Mouse (Mus musculus): ENCODE results near the gene Psma5. TPM values are rescaled to one million over a fixed set of nuclear protein-coding genes. Genes with fewer than 3 reads are reported as not detected.
A peak's percentile ranks its signal among the peaks of the same experiment; 100 is the strongest.

The Psma5 gene
- polyA plus RNA-seq, 1 experiment from 2014 or later = 254 TPM

GRCm38 (mm10) chr3:108318517-108318916 lies 61.8 kb downstream of the Psma5 start:
- Histone ChIP-seq H3K27ac (no peak overlapping the region), H3K27me3 (ENCODE audit: insufficient read depth, low read length) (no peaks in the 10 kb centered on the region), H3K4me2 (ENCODE audit: low read length) (no peak overlapping the region), H3K4me1 (replicated peaks; ENCODE audit: insufficient read depth, low read length) (no peaks in the 10 kb centered on the region), H3K36me3 (ENCODE audit: insufficient read depth, low read length) (no peaks in the 10 kb centered on the region), H3K9ac (ENCODE audit: low read depth, low read length) (no peak overlapping the region), H3K4me3 (replicated peaks; ENCODE audit: low read depth, low read length) (no peak overlapping the region), H3K9me3 (replicated peaks; ENCODE audit: low read length) (no peaks in the 10 kb centered on the region)
- ATAC-seq (replicated peaks; ENCODE audit: low FRiP score, low read depth) (no peak), DNase-seq (ENCODE audit: low spot score) (no peak)
- no peak for TF ChIP-seq CTCF (IDR thresholded peaks at IDR 0.05; ENCODE audit: low read depth)
- WGBS = 64% methylated on average over 2 of the region's 2 CpGs

GRCm38 (mm10) chr3:108321671-108322070 lies 64.9 kb downstream of the Psma5 start:
- H3K9me3 ChIP-seq (replicated peaks; ENCODE audit: low read length) = no peaks in the 10 kb centered on the region
- no peak overlapping the region for H3K4me3 ChIP-seq (replicated peaks; ENCODE audit: low read depth, low read length)
- no peaks in the 10 kb centered on the region for H3K36me3 ChIP-seq (ENCODE audit: insufficient read depth, low read length)
- H3K27ac ChIP-seq = no peak overlapping the region
- no peak overlapping the region for H3K4me2 ChIP-seq (ENCODE audit: low read length)
- H3K9ac ChIP-seq (ENCODE audit: low read depth, low read length) = no peak overlapping the region
- no peak for DNase-seq (ENCODE audit: low spot score)
- ATAC-seq (replicated peaks; ENCODE audit: low FRiP score, low read depth) = no peak
- no peak for TF ChIP-seq CTCF (IDR thresholded peaks at IDR 0.05; ENCODE audit: low read depth)
- no peaks in the 10 kb centered on the region for H3K4me1 ChIP-seq (replicated peaks; ENCODE audit: insufficient read depth, low read length)
- H3K27me3 ChIP-seq (ENCODE audit: insufficient read depth, low read length) = no peaks in the 10 kb centered on the region
- WGBS = 77% methylated on average over 4 of the region's 4 CpGs

- H3K9ac ChIP-seq (ENCODE audit: low read depth, low read length) = no peak overlapping the region
- no peak for TF ChIP-seq CTCF (IDR thresholded peaks at IDR 0.05; ENCODE audit: low read depth)
- no peak for DNase-seq (ENCODE audit: low spot score)
- no peak overlapping the region for H3K27ac ChIP-seq
- no peak for ATAC-seq (replicated peaks; ENCODE audit: low FRiP score, low read depth)
- H3K9me3 ChIP-seq (replicated peaks; ENCODE audit: low read length) = no peaks in the 10 kb centered on the region
- H3K4me3 ChIP-seq (replicated peaks; ENCODE audit: low read depth, low read length) = no peak overlapping the region
- no peaks in the 10 kb centered on the region for H3K4me1 ChIP-seq (replicated peaks; ENCODE audit: insufficient read depth, low read length)
- H3K4me2 ChIP-seq (ENCODE audit: low read length) = no peak overlapping the region
- WGBS = 72% methylated on average over 4 of the region's 4 CpGs
- 0 out of 2 replicates have a peak, but pooled peaks cover 2% of the 10 kb centered on the region for H3K36me3 ChIP-seq (ENCODE audit: insufficient read depth, low read length)
- no peaks in the 10 kb centered on the region for H3K27me3 ChIP-seq (ENCODE audit: insufficient read depth, low read length)
Measured at GRCm38 (mm10) chr3:108322136-108322535, 65.4 kb downstream of the Psma5 start.

- Histone ChIP-seq H3K27me3 (ENCODE audit: insufficient read depth, low read length) (no peaks in the 10 kb centered on the region), H3K9ac (ENCODE audit: low read depth, low read length) (no peak overlapping the region), H3K4me2 (ENCODE audit: low read length) (no peak overlapping the region), H3K27ac (no peak overlapping the region), H3K4me1 (replicated peaks; ENCODE audit: insufficient read depth, low read length) (no peaks in the 10 kb centered on the region), H3K36me3 (ENCODE audit: insufficient read depth, low read length) (0 out of 2 replicates have a peak, but pooled peaks cover 2% of the 10 kb centered on the region), H3K4me3 (replicated peaks; ENCODE audit: low read depth, low read length) (no peak overlapping the region), H3K9me3 (replicated peaks; ENCODE audit: low read length) (no peaks in the 10 kb centered on the region)
- ATAC-seq (replicated peaks; ENCODE audit: low FRiP score, low read depth) = no peak
- DNase-seq (ENCODE audit: low spot score) = no peak
- WGBS = 77% methylated on average over 3 of the region's 3 CpGs
- no peak for TF ChIP-seq CTCF (IDR thresholded peaks at IDR 0.05; ENCODE audit: low read depth)
Measured at GRCm38 (mm10) chr3:108322962-108323361, 66.2 kb downstream of the Psma5 start.

GRCm38 (mm10) chr3:108324837-108325236 lies 68.1 kb downstream of the Psma5 start:
- DNase-seq (ENCODE audit: low spot score) = peak; percentile 18
- ATAC-seq (replicated peaks; ENCODE audit: low FRiP score, low read depth) = no peak
- no peak for TF ChIP-seq CTCF (IDR thresholded peaks at IDR 0.05; ENCODE audit: low read depth)
- no peak overlapping the region for H3K4me3 ChIP-seq (replicated peaks; ENCODE audit: low read depth, low read length)
- no peak overlapping the region for H3K27ac ChIP-seq
- H3K9me3 ChIP-seq (replicated peaks; ENCODE audit: low read length) = no peaks in the 10 kb centered on the region
- no peak overlapping the region for H3K4me2 ChIP-seq (ENCODE audit: low read length)
- WGBS = 88% methylated on average over 4 of the region's 4 CpGs
- H3K27me3 ChIP-seq (ENCODE audit: insufficient read depth, low read length) = no peaks in the 10 kb centered on the region
- no peak overlapping the region for H3K9ac ChIP-seq (ENCODE audit: low read depth, low read length)
- H3K4me1 ChIP-seq (replicated peaks; ENCODE audit: insufficient read depth, low read length) = no peaks in the 10 kb centered on the region
- 0 out of 2 replicates have a peak, but pooled peaks cover 2% of the 10 kb centered on the region for H3K36me3 ChIP-seq (ENCODE audit: insufficient read depth, low read length)

- no peak for DNase-seq (ENCODE audit: low spot score)
- 87% methylated on average over 9 of the region's 9 CpGs for WGBS
Measured at GRCm38 (mm10) chr3:108325521-108325920, 68.8 kb downstream of the Psma5 start.

GRCm38 (mm10) chr3:108327275-108327674 lies 70.5 kb downstream of the Psma5 start:
- no peak for ATAC-seq (replicated peaks; ENCODE audit: low FRiP score, low read depth)
- TF ChIP-seq CTCF (IDR thresholded peaks at IDR 0.05; ENCODE audit: low read depth) = no peak
- Histone ChIP-seq H3K4me2 (ENCODE audit: low read length) (no peak overlapping the region), H3K36me3 (ENCODE audit: insufficient read depth, low read length) (0 out of 2 replicates have a peak, but pooled peaks cover 2% of the 10 kb centered on the region), H3K9ac (ENCODE audit: low read depth, low read length) (no peak overlapping the region), H3K27ac (no peak overlapping the region), H3K4me1 (replicated peaks; ENCODE audit: insufficient read depth, low read length) (no peaks in the 10 kb centered on the region), H3K9me3 (replicated peaks; ENCODE audit: low read length) (no peaks in the 10 kb centered on the region), H3K27me3 (ENCODE audit: insufficient read depth, low read length) (no peaks in the 10 kb centered on the region), H3K4me3 (replicated peaks; ENCODE audit: low read depth, low read length) (no peak overlapping the region)
- DNase-seq (ENCODE audit: low spot score) = no peak
- WGBS = 86% methylated on average over 8 of the region's 8 CpGs

More at GRCm38 (mm10) chr3:108325521-108325920, 68.8 kb downstream of the Psma5 start:
- no peak overlapping the region for H3K4me3 ChIP-seq (replicated peaks; ENCODE audit: low read depth, low read length)
- H3K27ac ChIP-seq = no peak overlapping the region
- H3K9ac ChIP-seq (ENCODE audit: low read depth, low read length) = no peak overlapping the region
- no peak for TF ChIP-seq CTCF (IDR thresholded peaks at IDR 0.05; ENCODE audit: low read depth)
- no peaks in the 10 kb centered on the region for H3K27me3 ChIP-seq (ENCODE audit: insufficient read depth, low read length)
- ATAC-seq (replicated peaks; ENCODE audit: low FRiP score, low read depth) = no peak
- H3K36me3 ChIP-seq (ENCODE audit: insufficient read depth, low read length) = 0 out of 2 replicates have a peak, but pooled peaks cover 2% of the 10 kb centered on the region
- no peak overlapping the region for H3K4me2 ChIP-seq (ENCODE audit: low read length)
- H3K4me1 ChIP-seq (replicated peaks; ENCODE audit: insufficient read depth, low read length) = no peaks in the 10 kb centered on the region
- no peaks in the 10 kb centered on the region for H3K9me3 ChIP-seq (replicated peaks; ENCODE audit: low read length)

All from kidney, postnatal 0 days (tissue).